Mouse (Mus musculus) liver, postnatal 0 days (tissue): Measurements from ENCODE around the gene Anks1b.

Experiments used
- CTCF ChIP-seq: sonication (generic); IDR thresholded peaks from 2 replicates; pipeline ENCODE4 v1.5.1; 2016; ENCODE audit warnings: antibody characterized with exemption, low read depth
- EP300 ChIP-seq: IDR thresholded peaks from 2 replicates; pipeline ENCODE4 v1.6.1; 2016; ENCODE audit warnings: antibody characterized with exemption, low read depth, mild to moderate bottlenecking

- TF ChIP-seq CTCF (no peak), EP300 (no peak)
These were observed 244.5 kb downstream of the Anks1b start for GRCm38 (mm10) chr10:90117836-90118235.
